Mouse (Mus musculus): Measurements from ENCODE around the gene Arpc2.

Gene Arpc2

DNA sequence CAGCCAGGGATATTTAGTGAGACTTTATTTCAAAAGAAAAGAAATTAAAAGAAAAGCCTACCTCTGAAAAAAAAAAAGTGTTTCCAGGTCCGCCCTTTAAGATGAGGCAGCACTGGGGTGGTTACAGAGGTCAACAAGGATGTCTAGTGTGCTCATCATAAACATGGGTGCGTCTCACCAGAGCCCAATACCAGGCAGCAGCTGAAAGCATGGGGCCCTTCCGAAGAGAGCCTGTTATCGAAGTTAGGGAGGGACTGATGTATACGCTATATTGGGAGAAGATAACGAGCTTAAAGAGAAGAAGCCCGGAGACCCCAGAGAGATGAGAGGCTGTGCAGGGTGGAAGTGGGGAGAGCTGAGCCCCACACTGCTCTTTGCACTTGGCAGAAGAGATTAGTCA is 3.3 kb downstream of the Arpc2 start:
- 31% methylated on average over 7 of the region's 7 CpGs for WGBS

GRCm38 (mm10) chr1:74239618-74240017 is 3.7 kb downstream of the Arpc2 start:
- WGBS: 16% methylated on average over 11 of the region's 11 CpGs

DNA sequence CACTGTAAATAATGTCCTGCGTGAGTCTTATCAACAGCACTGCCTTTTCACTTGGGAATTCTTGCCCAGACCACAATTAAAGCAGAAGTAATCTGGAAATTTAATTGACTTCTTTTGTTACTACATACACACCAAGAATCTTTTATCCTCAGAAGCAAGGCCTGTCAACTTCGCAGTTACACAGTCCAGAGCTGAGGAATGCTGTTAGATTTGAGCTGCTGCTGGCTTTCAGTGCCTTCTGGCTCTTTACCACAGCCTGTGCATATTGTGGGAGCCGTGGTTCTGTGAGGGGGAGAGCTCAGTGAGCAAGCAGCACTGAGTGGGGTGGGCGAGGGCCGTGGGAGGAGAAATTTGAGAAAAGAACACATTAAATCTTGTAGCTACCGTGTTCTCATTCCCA is 4.4 kb downstream of the Arpc2 start:
- WGBS: 16% methylated on average over 6 of the region's 6 CpGs

GRCm38 (mm10) chr1:74240832-74241231 is 4.9 kb downstream of the Arpc2 start:
- WGBS: 34% methylated on average over 4 of the region's 4 CpGs

DNA sequence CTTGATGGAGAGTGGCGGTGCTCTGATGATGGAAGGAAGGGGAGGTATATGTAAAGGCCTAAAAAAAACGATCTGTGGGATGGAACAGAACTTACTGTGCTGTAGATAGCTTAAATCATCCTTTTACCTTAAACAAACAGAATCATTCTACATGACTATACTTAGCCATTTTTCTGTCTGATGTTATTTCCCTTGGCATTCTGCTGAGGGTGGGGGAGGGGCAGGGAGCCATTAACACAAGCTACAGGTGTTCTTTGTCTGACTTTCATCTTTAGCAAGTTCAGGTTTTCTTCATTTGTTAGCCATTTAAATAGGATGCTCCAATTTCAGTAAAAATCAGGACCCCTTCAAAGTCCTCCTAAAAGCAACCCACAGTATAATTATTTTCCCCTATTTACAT is 9.6 kb downstream of the Arpc2 start:
- WGBS: 51% methylated on average over 2 of the region's 2 CpGs

DNA sequence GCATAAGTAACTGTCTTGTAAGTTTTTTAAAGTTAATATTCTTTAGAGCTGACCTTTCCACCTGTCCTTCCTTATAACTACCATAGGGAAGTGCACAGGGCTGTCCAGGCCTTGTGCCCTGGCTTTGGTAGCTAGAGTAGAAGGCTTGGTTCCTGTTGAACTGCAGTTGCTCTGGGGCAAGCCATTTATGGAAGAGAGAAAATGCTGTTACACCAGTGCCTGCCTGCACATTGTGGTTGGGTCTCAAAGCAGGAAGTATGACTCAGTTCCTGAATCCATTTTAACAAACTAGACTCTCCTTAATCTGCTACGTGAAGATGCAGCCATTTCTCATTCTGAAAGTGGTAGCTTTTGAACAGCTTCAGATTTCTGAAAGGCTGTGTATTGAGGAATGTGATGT is 12.9 kb downstream of the Arpc2 start:
- WGBS: 19% methylated on average over 1 of the region's 1 CpGs

GRCm38 (mm10) chr1:74249331-74249980 is 13.6 kb downstream of the Arpc2 start:
- 47% methylated on average over 5 of the region's 5 CpGs for WGBS

DNA sequence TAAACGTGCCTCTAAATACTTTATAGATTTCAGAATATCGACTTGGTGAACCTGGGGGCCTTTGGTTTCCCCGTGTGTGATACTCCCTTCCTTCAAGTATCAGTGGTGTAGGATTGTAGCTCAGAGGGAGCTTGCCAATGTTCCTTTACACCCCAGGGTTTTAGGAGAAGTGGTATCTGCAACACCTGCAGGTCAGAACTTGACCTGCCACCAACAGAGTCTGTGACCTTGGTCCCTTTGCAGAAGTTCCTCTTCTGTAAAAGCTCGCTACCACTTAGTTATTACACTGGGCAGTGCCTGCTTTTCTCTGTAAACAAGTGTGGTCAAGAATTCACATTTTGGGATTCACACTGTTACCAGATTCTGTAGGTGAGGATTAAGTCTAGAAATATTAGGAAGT is 14.2 kb downstream of the Arpc2 start:
- WGBS: 81% methylated on average over 4 of the region's 4 CpGs

DNA sequence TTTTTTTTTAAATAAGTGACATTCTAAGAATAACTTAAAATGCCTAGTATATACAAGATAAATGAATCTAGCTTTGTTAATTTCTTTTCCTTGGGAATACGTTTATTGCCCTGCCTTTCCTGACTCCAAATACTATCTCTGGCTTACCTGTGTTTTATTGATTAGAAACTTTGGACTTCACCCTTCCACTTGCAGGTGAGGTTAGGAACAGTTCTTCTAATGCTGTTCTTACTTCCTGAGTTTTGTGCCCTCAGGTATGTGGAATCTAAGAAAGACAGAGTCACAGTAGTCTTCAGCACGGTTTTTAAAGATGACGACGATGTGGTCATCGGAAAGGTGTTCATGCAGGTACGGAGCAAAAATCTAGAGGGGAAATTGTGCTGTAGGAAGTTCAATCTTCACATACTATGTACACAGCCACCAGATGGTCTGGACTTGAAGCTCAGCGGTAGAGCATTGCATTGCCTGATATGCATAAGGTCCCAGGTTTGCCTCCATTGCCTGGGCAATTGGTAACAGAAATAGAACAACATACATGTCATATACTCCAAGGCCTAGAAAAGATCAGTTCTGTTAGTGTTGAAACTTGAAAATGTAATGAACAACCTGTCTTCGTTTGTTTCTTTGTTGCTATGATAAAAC is 19.9 kb downstream of the Arpc2 start:
- 93% methylated on average over 8 of the region's 8 CpGs for WGBS

GRCm38 (mm10) chr1:74256782-74257181 is 20.9 kb downstream of the Arpc2 start:
- 78% methylated on average over 4 of the region's 4 CpGs for WGBS

GRCm38 (mm10) chr1:74262510-74262909 is 26.6 kb downstream of the Arpc2 start:
- WGBS: 61% methylated on average over 6 of the region's 6 CpGs

- 86% methylated on average over 8 of the region's 8 CpGs for WGBS
Observed at GRCm38 (mm10) chr1:74268750-74269149, 32.9 kb downstream of the Arpc2 start.

- WGBS: 62% methylated on average over 4 of the region's 4 CpGs
Observed at GRCm38 (mm10) chr1:74271659-74272058, 35.8 kb downstream of the Arpc2 start.

DNA sequence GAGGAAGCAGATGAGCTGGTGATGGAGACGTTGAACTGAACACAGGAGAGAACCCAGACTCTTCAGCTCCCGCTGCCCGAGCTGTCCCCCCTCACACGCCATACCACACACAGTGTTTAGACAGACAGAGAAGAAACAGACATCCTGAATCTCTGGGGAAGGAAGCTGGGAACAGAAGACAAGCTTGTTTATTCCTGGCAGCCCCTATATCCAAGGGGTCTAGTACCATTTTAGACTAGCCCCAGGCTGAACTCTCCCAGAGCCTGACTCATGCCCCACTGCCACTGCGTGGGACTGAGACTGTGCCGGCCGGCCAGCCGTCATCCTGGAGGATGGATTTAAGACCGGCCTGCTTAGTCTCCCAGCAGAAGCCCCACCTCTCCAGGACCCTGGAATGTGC is 39.1 kb downstream of the Arpc2 start:
- 63% methylated on average over 9 of the region's 9 CpGs for WGBS

DNA sequence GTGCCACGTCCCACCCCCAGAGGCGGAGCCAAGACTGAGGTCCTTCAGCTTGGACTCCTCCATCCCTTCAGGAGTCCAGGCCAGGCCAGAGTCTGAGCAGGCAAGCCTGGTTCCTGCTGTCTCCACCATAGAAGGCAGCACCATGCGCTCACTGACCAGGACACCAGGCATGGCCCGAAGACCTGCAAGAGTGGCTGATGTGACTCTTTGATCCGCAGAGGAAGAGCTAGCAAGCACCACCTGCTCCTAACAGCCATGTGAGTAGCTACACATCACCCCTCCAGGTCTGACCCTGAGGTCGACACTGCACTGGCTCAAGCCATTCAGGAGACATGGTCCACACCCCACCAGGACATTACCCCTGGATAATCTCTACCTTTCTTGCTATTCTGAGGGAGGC is 41.2 kb downstream of the Arpc2 start:
- 81% methylated on average over 6 of the region's 6 CpGs for WGBS

GRCm38 (mm10) chr1:74277883-74278537 is 42.1 kb downstream of the Arpc2 start:
- 54% methylated on average over 8 of the region's 8 CpGs for WGBS

DNA sequence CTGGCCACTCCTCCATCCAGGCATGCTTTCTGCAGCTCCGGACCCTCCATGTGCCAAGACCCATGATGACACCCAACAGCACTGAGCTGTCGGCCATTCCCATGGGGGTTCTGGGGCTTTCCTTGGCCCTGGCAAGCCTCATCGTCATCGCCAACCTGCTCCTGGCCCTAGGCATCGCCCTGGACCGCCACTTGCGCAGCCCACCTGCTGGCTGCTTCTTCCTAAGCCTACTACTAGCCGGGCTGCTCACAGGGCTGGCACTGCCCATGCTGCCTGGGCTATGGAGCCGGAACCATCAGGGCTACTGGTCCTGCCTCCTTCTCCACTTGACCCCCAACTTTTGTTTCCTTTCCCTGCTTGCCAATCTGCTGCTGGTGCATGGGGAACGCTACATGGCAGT is 42.7 kb downstream of the Arpc2 start, which contains the start of gene Gpbar1:
TSS of gene Gpbar1 (plus strand) at position 13 of the 400 bp plus-strand sequence.
- WGBS: 85% methylated on average over 10 of the region's 10 CpGs

DNA sequence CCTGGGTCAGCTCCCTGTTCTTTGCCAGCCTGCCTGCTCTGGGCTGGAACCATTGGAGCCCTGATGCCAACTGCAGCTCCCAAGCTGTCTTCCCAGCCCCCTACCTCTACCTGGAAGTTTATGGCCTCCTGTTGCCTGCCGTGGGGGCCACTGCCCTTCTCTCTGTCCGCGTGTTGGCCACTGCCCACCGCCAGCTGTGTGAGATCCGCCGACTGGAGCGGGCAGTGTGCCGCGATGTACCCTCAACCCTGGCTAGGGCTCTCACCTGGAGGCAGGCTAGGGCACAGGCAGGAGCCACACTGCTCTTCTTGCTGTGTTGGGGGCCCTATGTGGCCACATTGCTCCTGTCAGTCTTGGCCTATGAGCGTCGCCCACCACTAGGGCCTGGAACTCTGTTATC is 43.1 kb downstream of the Arpc2 start:
- 93% methylated on average over 11 of the region's 11 CpGs for WGBS

GRCm38 (mm10) chr1:74280591-74281325 is 44.9 kb downstream of the Arpc2 start:
- 94% methylated on average over 14 of the region's 14 CpGs for WGBS

GRCm38 (mm10) chr1:74281372-74281771 is 45.5 kb downstream of the Arpc2 start:
- WGBS: 93% methylated on average over 2 of the region's 2 CpGs

DNA sequence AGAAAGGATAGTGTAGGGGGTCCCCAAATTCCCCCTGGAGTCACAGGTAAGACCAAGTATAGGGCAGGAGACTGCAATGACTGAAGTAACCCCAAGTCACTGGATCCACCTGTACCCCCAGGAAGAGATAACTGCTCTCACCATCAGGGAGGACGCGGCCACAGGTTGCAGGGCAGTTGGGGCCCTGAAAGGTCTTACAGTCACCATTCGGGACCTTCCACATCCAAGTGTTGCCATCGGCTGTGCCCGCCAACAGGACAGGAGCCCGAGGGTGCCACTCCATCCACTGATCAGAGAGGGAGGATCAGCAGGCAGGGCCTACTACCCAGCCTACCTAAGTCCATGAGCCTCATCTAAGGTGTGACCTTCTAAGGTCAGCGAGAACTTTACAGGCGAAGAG is 46.0 kb downstream of the Arpc2 start:
- 97% methylated on average over 8 of the region's 8 CpGs for WGBS

DNA sequence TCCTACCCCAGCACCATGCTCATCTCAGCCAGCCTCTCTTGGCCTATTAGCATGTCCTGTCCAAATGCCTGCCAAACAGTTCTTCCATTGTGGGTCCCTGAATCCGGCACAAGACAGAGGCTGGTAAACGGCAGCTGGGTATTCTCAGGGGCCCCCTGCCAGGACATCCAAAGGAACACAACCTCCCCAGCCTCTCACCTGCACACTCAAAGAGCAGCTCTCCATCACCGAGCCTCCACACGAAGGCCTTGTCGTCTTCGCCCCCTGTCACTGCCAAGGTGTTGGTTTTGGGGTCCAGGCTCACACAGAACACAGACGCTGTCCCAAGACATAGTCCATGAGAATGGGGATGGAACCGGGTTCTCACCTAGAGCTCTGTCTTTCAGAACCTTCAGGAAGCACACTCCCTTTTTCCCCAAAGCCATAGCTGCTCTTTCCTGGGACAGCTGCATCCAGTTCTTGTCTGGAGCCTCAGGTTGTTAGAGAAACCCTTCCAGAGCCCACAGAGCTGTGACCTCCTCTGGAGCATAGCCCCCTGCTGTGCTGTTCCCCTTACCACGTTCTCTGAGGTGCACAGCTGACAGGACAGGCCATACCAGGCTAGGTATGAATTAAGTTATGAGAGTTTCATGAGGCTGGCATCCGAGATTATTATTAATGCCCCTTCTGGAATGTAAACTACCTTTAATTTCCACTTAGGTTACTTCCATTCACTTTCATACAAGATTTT is 47.2 kb downstream of the Arpc2 start:
- 82% methylated on average over 10 of the region's 10 CpGs for WGBS

All from cerebral cortex, adult 2 months (tissue).